Mouse (Mus musculus): ENCODE data around the gene Ndufs7. TPM values are rescaled to one million over a fixed set of nuclear protein-coding genes. Genes with fewer than 3 reads are reported as not detected.
"Not testable (repeated sequence)": the region's sequence is repeated elsewhere in the genome, so short reads cannot be mapped to it uniquely, and the experiment has no call there.

The Ndufs7 gene
- 182 TPM for polyA plus RNA-seq (2021)

DNA sequence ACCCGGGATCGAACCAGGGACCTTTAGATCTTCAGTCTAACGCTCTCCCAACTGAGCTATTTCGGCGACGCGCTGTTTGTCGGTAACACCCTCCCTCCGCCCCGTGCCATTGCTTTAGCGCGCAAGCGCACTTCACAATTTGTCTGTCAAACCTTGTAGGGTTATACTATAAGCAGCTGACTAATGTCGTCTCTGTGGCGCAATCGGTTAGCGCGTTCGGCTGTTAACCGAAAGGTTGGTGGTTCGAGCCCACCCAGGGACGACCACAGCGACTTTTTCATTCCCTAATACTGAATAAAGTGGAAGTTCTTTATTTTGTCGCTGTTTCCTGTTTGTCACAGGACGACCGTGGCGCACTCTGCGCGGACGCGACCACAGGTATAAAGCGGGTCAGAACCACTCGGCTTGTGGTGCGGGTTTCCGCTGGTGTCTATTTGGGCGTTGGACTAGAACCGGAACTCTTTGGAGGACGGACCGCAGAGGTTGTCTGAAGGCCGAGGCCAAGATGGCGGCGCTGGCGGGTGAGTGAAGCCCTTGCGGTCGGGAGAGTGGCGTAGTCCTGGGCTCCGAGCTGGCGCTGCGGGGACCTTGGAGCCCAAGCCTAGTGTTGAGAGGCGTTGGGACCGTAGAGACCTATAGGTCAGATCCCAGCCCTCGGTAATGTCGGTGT, at the start of gene Ndufs7:
Gene Ndufs7 (plus strand): TSS at position 151 of the 670 bp plus-strand sequence.
- TF ChIP-seq CTCF (IDR thresholded peaks at IDR 0.05): no peak
- POLR2A ChIA-PET: interaction anchor here (0.6 to 1.7 kb wide), 4 partner anchors 8 to 81 kb away, joined by 3 to 6 read pairs (median 4); partner anchors contain the start of gene Gamt
- in situ Hi-C loops (cut with MboI; ENCODE audit: low pct_unique_long_range_greater_than_20kb): loop anchor here (5.0 kb wide), 1 partner anchor 72 kb away; the partner anchor contains the start of gene Efna2

DNA sequence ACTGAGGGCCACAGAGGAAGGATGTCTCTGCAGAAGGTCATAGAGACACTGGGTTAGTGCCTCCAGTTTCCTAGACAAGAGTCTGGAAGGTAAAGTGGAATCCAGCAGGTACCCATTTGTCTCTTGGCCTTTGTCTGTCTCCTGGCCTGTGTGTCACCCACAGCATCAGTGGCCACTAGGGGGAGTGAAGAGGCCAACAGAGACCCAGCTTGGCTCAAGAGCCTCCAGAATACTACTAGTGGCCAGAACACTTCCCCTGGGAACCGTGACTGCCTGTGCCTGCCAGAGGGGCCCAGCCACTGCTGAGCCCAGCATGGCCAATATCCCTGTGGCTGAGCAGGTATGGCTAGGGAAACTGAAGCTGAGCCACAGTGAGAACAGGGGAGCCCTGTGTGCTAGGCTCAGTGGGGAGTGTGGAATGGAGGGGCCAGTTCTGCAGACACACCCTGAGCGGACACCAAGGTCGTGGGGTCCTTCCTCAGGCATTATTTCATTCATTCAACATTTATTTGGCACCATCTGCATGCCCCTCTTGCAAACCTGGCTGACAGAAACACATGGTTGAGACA, 49.4 kb upstream of the Ndufs7 start:
- ChIA-PET CTCF (interaction anchor here (2.5 to 4.2 kb wide), 2 partner anchors 9 to 46 kb away, joined by 6 to 27 read pairs; no protein-coding TSS in a partner anchor), POLR2A (no interaction called here)
- no peak for DNase-seq (ENCODE audit: low read depth, low spot score)
- TF ChIP-seq CTCF (IDR thresholded peaks at IDR 0.05): no peak
- ATAC-seq: peak; percentile 78
- H3K27me3 ChIP-seq: no peaks in the 10 kb centered on the region
- in situ Hi-C loops (cut with MboI; ENCODE audit: low pct_unique_long_range_greater_than_20kb): no loop called here

More for the DNA sequence above, at the start of gene Ndufs7:
- H3K27me3 ChIP-seq: no peaks in the 10 kb centered on the region
- CTCF ChIA-PET: interaction anchor here (1.4 kb wide), 1 partner anchor 74 kb away, joined by 6 read pairs; no protein-coding TSS in a partner anchor
- DNase-seq (ENCODE audit: low read depth, low spot score) (peak; percentile 93), ATAC-seq (peak; percentile 66)

DNA sequence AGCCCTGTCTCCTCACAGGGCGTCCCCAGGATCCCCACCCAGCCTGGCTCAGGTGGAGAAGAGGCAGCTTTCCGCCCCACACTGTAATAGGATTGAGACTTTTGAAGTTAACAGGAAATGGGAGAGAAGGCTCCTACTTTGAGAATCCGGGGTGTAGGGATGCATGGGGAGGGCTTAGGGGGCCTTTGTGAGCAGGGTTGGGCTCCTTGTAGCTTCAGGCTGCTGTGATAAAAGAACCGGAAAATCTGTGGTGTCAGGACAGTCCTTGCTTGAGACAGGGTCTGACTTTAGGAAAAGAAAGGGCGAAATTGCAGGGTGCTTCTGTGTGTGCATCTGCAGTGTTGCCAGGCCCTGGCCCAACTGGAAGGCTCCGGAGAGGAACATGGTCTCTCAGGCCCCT, 48.4 kb upstream of the Ndufs7 start:
- TF ChIP-seq CTCF (IDR thresholded peaks at IDR 0.05): no peak
- CTCF ChIA-PET: interaction anchor here (2.5 to 4.2 kb wide), 2 partner anchors 8 to 45 kb away, joined by 6 to 27 read pairs; no protein-coding TSS in a partner anchor
- in situ Hi-C loops (cut with MboI; ENCODE audit: low pct_unique_long_range_greater_than_20kb): no loop called here
- no peak for ATAC-seq
- POLR2A ChIA-PET: no interaction called here
- no peak for DNase-seq (ENCODE audit: low read depth, low spot score)
- H3K27me3 ChIP-seq: no peaks in the 10 kb centered on the region

DNA sequence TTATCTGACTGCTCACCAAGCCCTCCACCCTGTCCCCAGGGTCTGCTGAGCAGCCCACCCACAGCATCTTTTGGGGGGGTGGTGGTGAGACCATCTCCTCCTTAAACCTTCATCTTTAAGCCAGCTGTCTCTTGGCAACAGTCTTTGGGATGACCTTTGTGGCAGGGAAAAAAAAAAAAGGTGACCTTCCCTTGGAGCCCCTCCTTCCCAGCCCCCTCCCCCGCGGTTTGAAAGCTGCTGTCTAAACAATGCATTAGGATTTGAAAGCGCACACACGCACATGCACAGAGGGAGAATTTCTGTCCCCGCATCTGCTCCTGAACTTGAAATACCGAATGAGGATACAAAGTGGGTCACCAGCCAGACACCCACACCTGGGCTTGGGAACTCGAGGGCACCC, 44.9 kb upstream of the Ndufs7 start:
- ChIA-PET CTCF (no interaction called here), POLR2A (no interaction called here)
- no peak for ATAC-seq
- no peak for DNase-seq (ENCODE audit: low read depth, low spot score)
- TF ChIP-seq CTCF (IDR thresholded peaks at IDR 0.05): no peak
- peaks cover 6% of the 10 kb centered on the region for H3K27me3 ChIP-seq
- in situ Hi-C loops (cut with MboI; ENCODE audit: low pct_unique_long_range_greater_than_20kb): no loop called here

GRCm38 (mm10) chr10:80207201-80207600, 41.7 kb upstream of the Ndufs7 start:
- TF ChIP-seq CTCF (IDR thresholded peaks at IDR 0.05): no peak
- in situ Hi-C loops (cut with MboI; ENCODE audit: low pct_unique_long_range_greater_than_20kb): no loop called here
- DNase-seq (ENCODE audit: low read depth, low spot score) (no peak), ATAC-seq (no peak)
- ChIA-PET POLR2A (no interaction called here), CTCF (interaction anchor here (0.7 to 1.7 kb wide), 3 partner anchors 9 to 32 kb away, joined by 3 to 6 read pairs (median 3); no protein-coding TSS in a partner anchor)
- H3K27me3 ChIP-seq: peaks cover 6% of the 10 kb centered on the region

DNA sequence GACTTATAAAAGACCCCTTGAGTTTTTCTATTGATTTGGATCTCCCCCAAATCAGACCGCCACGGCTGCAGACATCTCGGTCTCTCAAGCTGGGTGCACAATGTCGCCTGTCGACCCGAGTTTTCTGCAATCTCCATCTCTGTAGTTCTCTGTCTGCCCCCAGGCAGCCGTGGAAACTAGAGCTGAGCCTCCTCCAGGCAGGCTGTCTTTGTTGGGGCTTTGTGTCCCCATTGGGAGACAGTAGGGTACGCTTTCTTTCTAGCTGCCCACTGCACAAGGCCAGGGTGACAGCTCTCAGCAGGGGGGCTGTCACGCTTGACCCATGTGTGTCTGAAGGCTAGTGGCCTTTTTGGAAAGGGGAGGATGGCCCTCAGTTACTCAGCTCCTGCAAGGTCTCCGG, 41.2 kb upstream of the Ndufs7 start:
- no peak for ATAC-seq
- TF ChIP-seq CTCF (IDR thresholded peaks at IDR 0.05): no peak
- no peak for DNase-seq (ENCODE audit: low read depth, low spot score)
- in situ Hi-C loops (cut with MboI; ENCODE audit: low pct_unique_long_range_greater_than_20kb): no loop called here
- H3K27me3 ChIP-seq: peaks cover 6% of the 10 kb centered on the region
- CTCF ChIA-PET: interaction anchor here (0.7 to 1.7 kb wide), 4 partner anchors 8 to 33 kb away, joined by 3 to 6 read pairs (median 4); no protein-coding TSS in a partner anchor
- POLR2A ChIA-PET: no interaction called here

DNA sequence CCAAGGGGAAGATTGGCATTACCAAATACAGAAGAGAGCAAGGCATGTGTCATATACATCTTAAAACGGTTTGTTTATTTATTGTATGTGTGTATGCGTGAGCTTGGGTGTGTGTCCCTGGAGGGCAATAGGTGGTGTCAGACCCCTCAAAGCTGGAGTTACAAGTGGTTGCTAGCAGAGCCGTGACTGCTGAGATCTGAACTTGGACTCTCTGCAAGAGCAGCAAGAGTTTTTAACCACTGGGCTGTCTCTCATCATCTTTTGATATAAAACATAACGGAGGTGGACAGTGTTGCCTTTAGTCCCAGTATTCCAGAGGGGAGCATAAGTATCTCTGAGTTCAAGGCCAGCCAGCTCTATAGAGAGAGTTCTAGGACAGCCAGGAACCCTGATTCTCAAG, 40.7 kb upstream of the Ndufs7 start:
- ChIA-PET POLR2A (no interaction called here), CTCF (interaction anchor here (1.2 to 1.7 kb wide), 4 partner anchors 9 to 37 kb away, joined by 3 to 6 read pairs (median 5); no protein-coding TSS in a partner anchor)
- no peak for ATAC-seq
- no peak for TF ChIP-seq CTCF (IDR thresholded peaks at IDR 0.05)
- in situ Hi-C loops (cut with MboI; ENCODE audit: low pct_unique_long_range_greater_than_20kb): no loop called here
- no peak for DNase-seq (ENCODE audit: low read depth, low spot score)
- H3K27me3 ChIP-seq: peaks cover 6% of the 10 kb centered on the region

- in situ Hi-C loops (cut with MboI; ENCODE audit: low pct_unique_long_range_greater_than_20kb): no loop called here
- DNase-seq (ENCODE audit: low read depth, low spot score) (no peak), ATAC-seq (no peak)
- TF ChIP-seq CTCF (IDR thresholded peaks at IDR 0.05): no peak
- H3K27me3 ChIP-seq: peaks cover 6% of the 10 kb centered on the region
- ChIA-PET POLR2A (no interaction called here), CTCF (interaction anchor here (1.2 to 1.7 kb wide), 3 partner anchors 10 to 37 kb away, joined by 4 to 6 read pairs (median 6); no protein-coding TSS in a partner anchor)
Observed at GRCm38 (mm10) chr10:80208841-80209371, 40.0 kb upstream of the Ndufs7 start.

- H3K27me3 ChIP-seq; in situ Hi-C loops (cut with MboI; ENCODE audit: low pct_unique_long_range_greater_than_20kb); POLR2A ChIA-PET; DNase-seq (ENCODE audit: low read depth, low spot score); ATAC-seq; CTCF ChIA-PET: not testable (repeated sequence)
Observed at GRCm38 (mm10) chr10:80211547-80212103, 37.3 kb upstream of the Ndufs7 start.

- in situ Hi-C loops (cut with MboI; ENCODE audit: low pct_unique_long_range_greater_than_20kb): no loop called here
- POLR2A ChIA-PET: no interaction called here
- CTCF ChIA-PET: no interaction called here
- no peak for ATAC-seq
- no peak for TF ChIP-seq CTCF (IDR thresholded peaks at IDR 0.05)
- no peak for DNase-seq (ENCODE audit: low read depth, low spot score)
- no peaks in the 10 kb centered on the region for H3K27me3 ChIP-seq
Observed at GRCm38 (mm10) chr10:80215048-80215772, 33.7 kb upstream of the Ndufs7 start.
